Mouse (Mus musculus): Measurements from ENCODE around the gene Pmepa1.

Pmepa1 gene

DNA sequence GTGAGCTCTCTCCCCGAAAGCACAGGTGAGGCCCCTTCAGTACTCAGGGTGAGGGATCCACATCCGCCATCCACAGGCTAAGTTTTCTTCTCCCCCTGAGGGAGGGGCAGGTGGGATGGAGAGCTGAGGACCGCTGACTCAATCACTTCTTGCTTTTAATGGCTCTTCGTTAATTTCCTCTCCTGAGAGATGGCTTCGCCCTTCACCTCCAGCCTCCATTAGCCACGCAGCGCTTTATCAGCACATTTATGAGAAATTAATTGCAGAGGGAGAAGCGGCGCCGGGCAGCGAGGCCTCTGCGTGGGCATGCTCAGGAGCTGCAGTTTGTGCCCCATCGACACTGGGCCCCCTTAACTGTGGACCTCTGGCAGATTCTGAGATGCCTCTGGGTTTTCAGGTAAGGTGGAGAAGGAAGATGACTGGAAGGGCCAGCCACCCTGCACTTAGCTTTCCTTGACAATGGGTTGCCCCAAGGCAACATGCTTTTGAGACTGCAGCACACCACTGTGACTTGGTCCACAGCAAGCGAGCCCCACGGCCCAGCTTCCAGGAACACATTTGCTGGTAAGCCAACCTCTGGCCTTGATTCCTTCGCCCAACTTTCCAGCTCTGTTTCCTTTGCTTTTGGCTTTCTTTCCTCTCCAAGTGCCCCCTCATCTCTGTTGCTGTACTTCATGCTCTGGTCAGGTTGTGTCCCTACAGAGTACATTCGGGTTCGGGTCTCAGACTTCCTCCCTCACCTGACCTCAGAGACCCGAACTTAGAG is 73.2 kb downstream of the Pmepa1 start:
- in situ Hi-C loops (cut with MboI; ENCODE audit: low sequenced_read_pairs), result no loop called here

DNA sequence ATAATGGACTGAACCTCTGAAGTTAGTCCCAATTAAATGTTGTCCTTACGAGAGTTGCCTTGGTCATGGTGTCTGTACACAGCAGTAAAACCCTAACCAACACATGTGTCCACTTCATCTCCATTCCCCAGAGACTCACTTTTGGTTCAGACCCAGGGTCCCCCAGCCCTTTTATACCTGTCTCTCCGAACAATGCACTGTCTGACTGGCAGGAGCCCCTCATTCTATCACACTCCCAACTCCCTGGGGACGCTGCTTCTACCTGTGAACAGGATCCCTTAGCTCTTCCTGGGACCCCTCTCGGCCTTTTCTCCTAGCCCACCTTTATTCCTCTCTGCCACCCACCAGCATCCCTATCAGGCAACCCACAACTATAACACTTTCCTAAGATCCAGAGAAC is 81.5 kb downstream of the Pmepa1 start:
- in situ Hi-C loops (cut with MboI; ENCODE audit: low sequenced_read_pairs), result no loop called here

DNA sequence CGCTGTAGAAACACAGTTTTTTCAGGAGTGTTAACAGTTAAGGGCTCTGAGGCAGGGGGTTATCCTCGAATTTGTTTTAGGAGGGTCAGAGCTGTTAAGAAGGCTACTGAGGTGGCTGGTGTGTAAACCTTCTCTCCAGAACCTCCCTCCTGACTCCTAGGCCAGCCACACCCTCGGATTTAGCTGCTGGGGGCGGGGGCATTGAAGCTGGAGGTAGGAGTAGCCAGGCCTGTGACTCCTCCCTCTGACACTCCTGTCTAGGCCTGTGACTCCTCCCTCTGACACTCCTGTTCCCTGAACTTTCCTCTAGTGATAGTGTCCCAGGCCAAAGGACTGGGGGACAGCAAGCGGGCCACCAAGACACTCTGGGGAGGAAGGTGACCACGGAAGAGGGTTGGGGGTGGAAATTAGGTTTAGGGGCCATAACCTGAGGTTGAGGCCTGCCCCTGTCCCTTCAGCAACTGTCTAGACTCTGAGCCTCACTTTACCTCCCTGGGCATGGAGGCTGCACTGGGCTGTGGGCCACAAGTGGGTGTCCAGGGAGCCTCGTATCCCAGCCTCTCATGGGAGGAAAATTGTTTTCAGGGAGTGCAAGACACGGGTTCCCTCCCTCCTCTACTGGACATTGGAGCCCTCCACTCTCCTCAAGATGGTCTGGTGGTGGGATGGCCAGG is 89.0 kb downstream of the Pmepa1 start:
- in situ Hi-C loops (cut with MboI; ENCODE audit: low sequenced_read_pairs), result no loop called here

DNA sequence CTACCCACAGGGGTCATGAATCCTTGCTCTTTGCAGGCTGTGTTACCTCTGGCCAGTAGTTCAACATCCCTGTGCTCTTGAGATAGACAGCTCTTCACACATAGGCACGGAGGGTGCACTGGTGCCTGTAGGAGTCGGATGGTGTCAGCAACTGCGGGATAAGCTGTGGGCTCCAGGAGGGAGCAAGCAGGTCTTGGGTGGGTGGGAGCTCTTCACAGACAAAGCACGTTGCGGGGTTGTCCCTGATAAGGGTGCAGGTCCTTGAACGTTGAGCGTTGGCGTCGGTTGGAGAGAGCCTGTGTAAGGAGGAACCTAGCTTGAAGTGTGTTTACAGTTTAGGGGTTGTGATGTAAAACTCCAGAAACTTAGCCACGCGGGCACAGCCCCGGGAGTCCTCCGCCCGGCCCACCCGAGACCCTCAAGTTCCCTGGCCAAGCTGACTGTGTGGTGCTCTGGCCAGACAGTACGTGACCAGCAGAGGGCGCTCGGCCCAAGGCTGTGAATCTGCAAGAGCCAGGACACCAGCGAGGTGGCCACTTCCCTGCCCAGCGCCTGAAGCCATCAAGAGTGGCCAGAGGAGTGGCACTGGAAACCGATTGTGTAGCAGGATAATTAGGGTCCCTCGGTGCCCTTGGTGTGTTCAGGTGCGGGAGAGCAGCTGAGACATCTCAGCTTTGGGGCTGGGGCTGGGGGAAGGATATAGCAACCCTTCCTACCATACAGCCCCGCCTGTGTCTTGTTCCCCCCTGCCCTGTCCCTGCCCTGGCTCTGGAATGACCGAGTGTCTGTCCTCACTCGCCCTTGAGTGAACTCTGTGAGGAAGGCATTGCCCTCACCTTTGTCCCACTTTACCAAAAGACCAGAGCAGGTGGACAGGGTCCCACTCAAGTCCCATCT is 90.0 kb downstream of the Pmepa1 start:
- in situ Hi-C loops (cut with MboI; ENCODE audit: low sequenced_read_pairs), result no loop called here

DNA sequence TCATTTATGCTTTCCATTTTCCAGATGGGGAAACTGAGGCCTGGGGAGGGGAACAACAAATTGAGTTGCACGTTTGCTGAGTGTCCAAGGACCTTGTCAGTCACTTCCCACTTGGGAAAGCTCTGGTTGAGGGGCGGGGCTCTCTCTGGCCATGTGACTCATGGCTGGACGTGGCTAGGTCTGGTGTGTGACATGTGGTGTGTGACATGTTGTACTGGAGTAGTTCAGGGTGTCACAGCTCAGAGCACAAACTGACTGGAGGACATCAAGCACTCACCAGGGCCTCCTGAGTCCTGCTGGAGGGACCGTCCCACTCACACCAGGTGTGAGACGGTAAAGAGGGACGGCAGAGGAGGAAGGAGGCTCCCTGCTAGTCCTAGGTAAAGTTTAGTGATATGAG is 91.1 kb downstream of the Pmepa1 start:
- in situ Hi-C loops (cut with MboI; ENCODE audit: low sequenced_read_pairs), result no loop called here

DNA sequence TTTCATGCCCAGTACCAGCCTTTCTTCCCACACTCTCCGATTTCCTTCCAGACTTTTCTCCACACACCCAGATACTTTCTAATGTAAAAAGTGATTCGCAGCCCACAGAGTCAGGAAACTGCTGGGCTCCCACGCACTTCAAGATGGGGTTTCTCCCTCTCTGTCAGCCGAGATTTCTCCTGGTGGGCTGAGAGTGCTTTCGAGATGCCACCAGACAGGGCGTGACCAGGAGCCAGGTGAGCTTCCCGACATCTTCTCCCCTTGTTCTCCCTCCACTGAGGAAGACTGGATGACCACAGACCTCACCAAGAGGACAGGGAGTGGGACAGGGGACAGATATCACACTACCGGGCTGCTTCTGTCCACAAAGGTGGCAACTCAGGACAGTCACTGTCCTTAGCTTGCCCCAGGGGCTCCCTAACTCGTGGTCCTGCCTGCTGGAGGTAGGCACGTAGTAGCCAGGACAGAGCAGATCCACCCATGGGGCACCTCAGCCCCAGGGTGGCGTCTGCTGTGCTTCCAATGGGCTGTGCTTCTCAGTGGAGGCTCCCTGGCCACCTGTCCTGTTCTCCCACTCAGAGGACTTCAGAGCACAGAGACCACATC is 91.8 kb downstream of the Pmepa1 start:
- in situ Hi-C loops (cut with MboI; ENCODE audit: low sequenced_read_pairs), result no loop called here

DNA sequence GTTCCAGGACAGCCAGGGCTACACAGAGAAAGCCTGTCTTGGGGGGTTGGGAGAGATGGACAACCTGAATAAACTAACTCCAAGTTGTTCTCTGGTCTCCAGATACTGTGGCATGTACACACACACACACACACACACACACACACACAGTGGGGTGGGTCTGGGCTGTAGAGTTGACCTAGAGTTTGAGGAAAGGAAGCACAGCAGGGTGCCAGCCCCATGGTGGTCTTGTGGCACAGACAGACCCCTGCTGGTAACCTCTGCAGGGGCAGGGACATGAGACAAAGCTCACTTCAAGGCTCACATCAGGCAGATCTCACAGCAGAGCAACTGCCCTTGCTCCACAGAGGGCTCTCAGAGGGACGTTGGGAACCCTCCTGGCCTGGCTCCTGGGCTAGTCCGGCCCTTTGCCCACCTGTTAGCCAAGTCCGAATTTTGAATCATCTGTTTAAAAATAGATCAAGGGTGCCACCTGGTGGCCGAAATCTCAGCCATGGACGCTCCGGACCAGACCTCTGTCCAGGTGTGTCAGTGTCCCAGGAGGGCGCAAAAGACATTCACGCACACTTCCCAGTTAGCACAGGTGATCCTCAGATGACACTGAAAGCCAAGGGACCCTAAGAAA is 92.4 kb downstream of the Pmepa1 start:
- in situ Hi-C loops (cut with MboI; ENCODE audit: low sequenced_read_pairs), result no loop called here

DNA sequence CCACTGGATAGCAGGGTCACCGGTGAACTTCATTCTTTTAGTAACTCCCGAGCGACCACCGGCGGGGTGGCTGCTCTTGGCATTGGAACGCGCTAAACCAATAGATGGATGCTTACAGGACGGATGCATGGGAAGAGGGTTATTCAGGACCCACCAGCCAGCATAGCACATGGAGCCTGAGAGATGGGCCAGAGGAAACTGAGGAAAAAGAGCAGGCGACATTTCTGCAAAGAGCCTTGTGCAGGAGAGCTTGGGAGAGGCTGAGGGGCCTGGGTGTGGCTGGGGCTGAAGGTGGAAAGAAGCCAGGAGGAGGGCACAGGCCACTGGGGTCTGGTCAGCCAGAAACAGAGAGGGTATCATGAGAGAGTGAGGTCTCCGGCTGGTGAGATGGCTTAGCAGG is 93.0 kb downstream of the Pmepa1 start:
- in situ Hi-C loops (cut with MboI; ENCODE audit: low sequenced_read_pairs), result no loop called here

DNA sequence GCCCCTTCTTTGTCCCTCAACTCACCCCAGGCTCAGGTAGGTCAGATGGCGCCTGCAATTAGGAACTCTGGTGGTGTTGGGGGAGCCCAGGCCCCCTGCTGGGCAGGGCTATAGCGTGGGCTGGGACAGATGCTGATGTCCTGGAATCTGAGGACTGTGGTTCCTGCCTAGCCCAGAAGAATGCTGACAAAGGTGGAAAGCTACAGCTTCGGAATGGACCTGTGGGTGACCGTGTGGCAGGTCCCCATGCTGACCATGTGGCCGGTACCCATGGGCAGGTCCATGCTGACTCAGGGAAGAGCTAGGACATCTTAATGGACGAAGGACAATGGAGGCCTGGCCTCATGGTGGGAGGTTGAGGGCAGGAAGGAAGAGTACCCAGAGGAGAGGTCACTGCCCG is 93.5 kb downstream of the Pmepa1 start:
- in situ Hi-C loops (cut with MboI; ENCODE audit: low sequenced_read_pairs), result no loop called here

DNA sequence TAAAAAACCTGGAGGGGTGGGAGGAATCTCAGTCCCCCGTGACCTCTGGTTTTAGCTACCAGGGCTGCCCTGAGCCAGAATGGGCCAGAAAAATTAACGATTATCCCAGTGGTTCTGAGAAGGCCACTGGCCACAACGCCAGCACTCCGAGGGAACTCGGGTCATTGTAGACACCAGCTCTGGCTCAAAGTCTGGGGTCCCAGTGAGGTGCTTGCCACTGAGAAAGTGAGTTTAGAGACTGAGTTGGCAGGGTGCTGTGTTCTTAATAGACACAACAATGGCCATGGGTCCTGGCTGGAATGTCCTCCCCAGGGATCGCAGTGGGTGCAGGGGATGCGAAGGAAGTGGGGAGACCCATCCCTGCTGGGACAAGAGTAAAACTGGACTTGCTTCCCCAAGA is 94.4 kb downstream of the Pmepa1 start:
- in situ Hi-C loops (cut with MboI; ENCODE audit: low sequenced_read_pairs), result no loop called here

DNA sequence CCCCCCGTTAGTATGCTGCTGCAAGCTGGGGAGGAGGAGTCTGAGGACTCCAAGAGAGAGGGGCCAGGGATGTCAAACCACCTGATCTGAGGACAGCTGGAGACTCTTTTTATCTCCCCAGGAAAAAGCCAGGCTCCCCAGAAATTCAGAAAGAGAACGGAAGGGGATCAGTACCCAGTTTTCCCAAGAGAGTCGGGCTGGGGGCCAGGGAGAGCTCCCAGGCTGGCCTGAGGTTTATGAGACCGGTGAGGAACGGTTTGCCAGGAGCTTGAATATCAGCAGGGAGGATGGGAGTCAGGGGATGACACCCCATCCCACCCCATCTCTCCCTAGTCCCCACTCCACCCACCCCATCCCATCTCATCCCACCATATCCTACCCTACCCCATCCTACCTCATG is 94.8 kb downstream of the Pmepa1 start:
- in situ Hi-C loops (cut with MboI; ENCODE audit: low sequenced_read_pairs), result no loop called here

DNA sequence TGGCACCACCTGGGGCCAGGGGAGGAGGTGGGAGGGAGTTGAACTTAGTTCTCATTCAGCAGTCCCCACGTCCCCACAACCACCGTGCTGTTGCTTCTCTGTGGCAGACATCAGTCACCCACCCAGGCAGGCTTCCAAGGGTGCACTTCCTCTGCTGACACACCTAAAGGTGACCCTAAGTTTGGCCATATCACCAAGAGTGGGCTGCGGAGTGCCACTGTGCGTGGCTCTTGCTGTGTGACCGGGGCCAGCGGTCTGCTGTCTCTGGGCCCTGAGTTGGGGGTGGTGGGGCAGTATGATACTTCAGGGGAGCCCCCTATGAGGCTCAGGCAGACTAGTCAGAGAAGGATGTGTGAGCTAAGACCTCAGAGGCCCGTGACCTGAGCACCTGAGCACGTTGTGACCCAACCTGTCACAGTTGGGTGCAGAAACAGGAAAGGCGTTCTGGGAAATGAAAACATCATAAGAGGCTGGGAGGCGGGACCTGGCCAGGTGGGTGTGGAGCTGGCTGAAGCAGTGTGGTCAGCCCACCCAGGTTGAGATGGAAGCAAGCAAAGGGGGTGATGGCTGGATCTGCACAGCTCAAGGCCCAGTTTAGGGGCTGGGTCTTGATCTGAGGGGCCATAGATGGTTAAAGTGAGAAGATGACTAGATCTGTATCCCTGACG is 95.5 kb downstream of the Pmepa1 start:
- in situ Hi-C loops (cut with MboI; ENCODE audit: low sequenced_read_pairs), result no loop called here

DNA sequence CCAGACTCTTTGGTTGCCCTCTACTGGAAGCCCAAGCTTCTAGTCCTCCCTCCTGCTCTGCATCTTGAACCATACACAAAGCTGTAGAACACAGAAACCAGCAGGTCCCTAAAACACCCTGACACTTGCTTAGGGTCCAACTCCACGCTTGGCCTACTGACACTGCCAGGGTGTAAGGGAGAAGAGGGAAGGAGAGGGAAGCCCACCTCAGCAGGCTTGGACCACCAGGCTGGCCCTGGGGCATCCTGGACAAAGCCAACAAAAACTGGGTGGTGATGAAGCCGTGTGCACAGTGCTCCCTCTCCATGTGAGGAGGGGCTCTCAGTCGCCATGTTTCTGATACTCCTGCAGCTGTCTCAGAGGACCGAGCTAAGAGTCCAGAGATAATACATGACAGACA is 96.3 kb downstream of the Pmepa1 start:
- in situ Hi-C loops (cut with MboI; ENCODE audit: low sequenced_read_pairs), result no loop called here

DNA sequence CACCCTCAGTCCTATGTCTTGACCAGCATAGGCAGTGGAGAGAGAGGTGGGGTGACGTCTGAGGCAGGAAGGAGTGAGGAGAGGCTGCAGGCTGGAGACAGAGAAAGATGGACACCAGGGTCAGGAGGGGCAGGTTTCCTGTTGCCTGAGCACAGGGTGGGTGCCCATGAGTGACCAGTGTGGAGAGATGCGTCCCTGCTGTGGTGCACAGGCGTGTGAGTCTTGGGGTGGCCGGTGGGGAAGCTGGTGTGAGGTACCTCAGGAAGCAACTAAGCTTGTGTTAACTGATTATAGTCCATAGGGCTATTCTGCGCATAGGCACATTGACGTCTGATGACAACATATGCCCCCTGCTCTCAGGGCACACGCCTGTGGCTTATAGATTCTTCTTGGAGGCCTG is 97.3 kb downstream of the Pmepa1 start:
- in situ Hi-C loops (cut with MboI; ENCODE audit: low sequenced_read_pairs), result no loop called here

DNA sequence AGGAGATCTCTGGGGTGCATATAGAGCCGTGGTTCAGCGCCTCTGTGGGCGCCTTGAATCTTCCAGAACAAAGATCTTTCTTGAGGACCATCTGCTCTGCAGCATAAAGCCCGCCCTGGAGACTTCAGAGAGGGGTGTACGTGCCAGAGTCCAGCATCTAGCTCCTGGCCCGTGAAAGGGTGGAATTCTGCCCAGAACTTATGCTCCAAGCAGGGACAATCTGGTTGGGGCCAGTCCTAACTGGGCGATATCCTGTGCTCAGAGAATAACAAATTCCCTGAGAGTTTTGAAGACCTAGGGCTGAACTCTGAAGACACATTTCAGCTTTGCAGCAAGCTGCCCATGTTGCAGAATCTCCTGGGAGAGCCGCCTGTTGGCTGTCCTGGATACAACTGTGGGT is 98.4 kb downstream of the Pmepa1 start:
- in situ Hi-C loops (cut with MboI; ENCODE audit: low sequenced_read_pairs), result no loop called here

DNA sequence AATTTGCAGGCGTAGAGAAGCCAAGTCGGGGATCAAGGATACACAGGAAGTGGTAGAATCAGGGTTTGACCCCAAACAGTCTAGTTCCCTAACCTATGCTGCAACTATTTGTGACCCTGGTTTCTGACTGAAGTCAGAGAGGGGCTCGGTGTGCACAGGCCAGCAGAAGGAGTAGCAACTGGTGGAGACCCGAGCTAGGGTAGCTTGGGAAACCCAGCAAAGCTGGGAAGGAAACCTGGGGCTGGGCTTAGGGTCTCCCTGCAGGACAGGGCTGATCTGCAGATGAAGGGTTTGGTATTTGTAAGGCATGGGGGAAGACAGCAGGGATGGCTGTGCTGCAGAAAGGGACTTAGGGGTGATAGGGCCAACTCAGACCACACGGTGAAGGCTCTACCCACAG is 98.9 kb downstream of the Pmepa1 start:
- in situ Hi-C loops (cut with MboI; ENCODE audit: low sequenced_read_pairs), result no loop called here

DNA sequence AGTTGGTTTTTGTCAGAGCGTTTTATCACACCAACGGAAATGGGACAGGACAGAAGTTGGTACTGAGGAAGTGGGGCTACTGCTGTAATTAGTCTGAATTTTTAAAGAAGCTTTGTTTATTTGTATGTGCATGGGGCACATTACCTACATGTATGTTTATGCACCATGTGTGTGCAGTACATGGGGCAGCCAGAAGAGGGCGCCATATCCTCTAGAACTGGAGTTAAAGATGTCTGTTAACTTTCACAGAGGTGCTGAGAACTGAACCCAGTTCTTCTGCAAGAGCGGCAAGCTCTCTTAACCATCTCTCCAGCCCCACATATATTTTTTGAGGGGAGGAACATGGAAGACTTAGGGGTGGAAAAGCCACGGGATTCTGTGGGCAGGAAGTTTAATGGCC is 100.6 kb downstream of the Pmepa1 start:
- in situ Hi-C loops (cut with MboI; ENCODE audit: low sequenced_read_pairs), result no loop called here

DNA sequence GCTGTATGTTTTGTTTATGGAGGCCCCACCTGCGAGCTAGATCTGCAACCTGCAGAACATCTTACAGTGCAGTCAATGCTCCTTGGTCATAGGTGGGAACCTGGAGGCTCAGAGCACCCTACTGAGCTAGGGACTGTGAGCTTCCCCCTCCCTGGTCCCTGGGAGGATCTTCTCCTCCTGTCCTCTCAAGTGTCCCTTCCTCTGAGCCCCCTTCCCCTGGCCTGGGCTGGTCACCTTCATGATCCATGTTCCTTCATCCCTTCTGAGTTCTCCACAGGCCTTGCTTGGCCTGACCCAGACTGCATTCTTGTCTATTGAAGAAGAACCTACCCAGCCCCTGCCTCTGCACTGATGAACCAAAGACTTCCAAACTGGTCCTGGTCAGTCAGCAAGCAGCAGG is 101.8 kb downstream of the Pmepa1 start:
- in situ Hi-C loops (cut with MboI; ENCODE audit: low sequenced_read_pairs), result no loop called here

Data from CH12F3 (cell line).